Mouse (Mus musculus): ENCODE results near the gene Atp6v0a1. TPM values are rescaled to one million over a fixed set of nuclear protein-coding genes. Genes with fewer than 3 reads are reported as not detected.

Atp6v0a1 gene
- polyA plus RNA-seq, 1 experiment, result not detected

DNA sequence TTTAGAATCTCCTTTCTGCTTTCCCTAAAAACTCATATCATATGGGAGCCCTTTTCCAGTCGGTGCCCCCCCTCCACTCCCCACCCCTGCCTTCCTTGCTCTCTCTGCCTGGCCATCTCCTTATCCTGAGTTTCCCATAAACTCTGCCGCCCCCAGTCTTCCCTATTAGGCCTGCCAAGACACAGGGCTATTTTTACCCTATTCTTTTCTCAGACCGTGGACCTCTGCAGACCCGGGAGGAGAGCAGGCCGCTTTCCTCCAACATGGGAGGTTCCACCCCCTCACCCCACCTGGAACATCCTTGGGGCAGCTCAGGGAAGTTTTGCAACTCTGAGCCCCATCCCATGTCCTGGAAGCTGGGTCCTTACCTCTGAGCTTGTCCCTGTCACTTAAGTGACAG, 41.9 kb upstream of the Atp6v0a1 start:
- no peak overlapping the region for H3K27ac ChIP-seq (ENCODE audit: insufficient read depth, low read depth, low read length)
- peaks cover 25% of the 10 kb centered on the region for H3K4me1 ChIP-seq (ENCODE audit: control insufficient read depth, insufficient read depth, low read length)
- 44% methylated on average over 5 of the region's 5 CpGs for WGBS
- H3K4me3 ChIP-seq (ENCODE audit: insufficient read depth, low read depth, low read length), result no peak overlapping the region
- TF ChIP-seq POLR2A (IDR thresholded peaks at IDR 0.05; ENCODE audit: insufficient read depth, low read depth, low read length) (no peak), CTCF (IDR thresholded peaks at IDR 0.05; ENCODE audit: insufficient read depth, low read depth, low read length) (no peak)

DNA sequence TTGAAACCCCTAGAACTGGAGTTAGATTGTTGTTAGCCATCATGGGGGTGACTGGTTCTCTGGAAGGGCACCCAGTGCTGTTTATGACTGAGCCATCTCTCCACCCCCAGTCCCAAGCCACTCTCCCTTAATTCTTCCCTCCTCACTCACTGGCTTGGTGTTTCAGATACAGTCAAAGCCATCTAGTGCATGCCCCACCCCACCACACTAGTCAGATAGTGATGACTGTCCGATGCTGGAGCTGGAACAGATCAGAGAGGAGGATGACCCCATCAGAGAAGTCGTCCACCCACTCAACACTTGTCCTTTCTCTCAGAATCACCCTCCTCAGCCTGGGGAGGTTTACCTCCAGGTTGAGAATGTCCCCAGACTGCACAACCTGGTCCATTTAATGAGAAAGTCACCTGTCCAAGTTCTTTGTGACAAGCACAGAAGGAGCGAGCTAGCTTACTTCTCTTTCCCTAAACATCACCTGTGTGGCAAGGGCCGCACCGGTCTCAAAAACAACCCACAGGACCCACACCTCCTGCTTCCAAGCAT, 41.3 kb upstream of the Atp6v0a1 start:
- no peak overlapping the region for H3K27ac ChIP-seq (ENCODE audit: insufficient read depth, low read depth, low read length)
- no peak for TF ChIP-seq POLR2A (IDR thresholded peaks at IDR 0.05; ENCODE audit: insufficient read depth, low read depth, low read length)
- no peak for TF ChIP-seq CTCF (IDR thresholded peaks at IDR 0.05; ENCODE audit: insufficient read depth, low read depth, low read length)
- WGBS, result 88% methylated on average over 5 of the region's 5 CpGs
- peaks cover 22% of the 10 kb centered on the region for H3K4me1 ChIP-seq (ENCODE audit: control insufficient read depth, insufficient read depth, low read length)
- H3K4me3 ChIP-seq (ENCODE audit: insufficient read depth, low read depth, low read length), result no peak overlapping the region

DNA sequence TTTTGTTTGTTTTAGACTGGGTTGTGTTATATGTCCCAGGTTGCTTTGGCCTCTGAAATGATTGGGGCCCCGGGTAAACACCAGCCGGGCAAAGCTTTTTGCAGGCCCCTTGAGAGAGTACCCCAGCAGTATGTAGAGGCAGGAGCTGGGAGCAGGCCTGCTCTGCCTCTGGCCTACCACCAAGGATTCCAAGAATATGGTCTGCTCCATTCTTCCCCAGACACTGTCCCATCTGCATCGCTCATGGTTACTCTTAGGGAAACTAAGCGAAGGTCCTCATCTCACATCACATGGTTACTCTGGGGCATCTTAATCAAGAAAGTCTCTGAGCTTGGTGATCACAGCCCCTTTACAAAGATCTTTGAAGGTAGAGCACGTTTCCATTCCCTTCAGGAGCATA, 40.8 kb upstream of the Atp6v0a1 start:
- no peak overlapping the region for H3K27ac ChIP-seq (ENCODE audit: insufficient read depth, low read depth, low read length)
- no peak overlapping the region for H3K4me3 ChIP-seq (ENCODE audit: insufficient read depth, low read depth, low read length)
- 90% methylated on average over 5 of the region's 5 CpGs for WGBS
- no peak for TF ChIP-seq CTCF (IDR thresholded peaks at IDR 0.05; ENCODE audit: insufficient read depth, low read depth, low read length)
- no peak for TF ChIP-seq POLR2A (IDR thresholded peaks at IDR 0.05; ENCODE audit: insufficient read depth, low read depth, low read length)
- peaks cover 22% of the 10 kb centered on the region for H3K4me1 ChIP-seq (ENCODE audit: control insufficient read depth, insufficient read depth, low read length)

DNA sequence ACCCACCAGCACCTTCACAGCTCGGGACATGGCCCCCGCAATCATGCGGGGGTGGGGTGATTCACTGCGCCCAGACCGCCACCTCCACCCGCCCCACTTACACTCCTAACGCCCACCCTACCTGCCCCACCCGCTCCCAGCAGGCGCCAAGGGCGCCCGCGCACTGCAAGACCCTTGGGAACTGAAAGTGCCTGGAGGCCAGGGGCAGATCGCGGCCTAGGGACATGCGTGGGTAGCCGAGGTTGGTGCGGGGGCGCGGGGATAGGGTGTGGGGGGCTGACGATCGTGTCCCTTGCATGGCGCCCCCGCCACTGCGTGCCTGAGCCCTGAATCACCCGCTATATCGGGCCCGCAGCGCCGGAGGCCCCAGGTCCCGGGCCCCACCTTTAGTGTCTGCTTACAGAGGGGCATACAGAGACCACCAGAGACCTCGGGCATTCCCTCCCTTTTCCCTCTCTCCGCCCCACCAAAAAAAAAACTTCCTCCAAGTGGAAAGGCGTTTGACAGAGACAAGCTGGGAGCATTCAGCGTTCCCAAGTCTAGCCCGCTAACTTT, 40.0 kb upstream of the Atp6v0a1 start:
- Histone ChIP-seq H3K4me3 (ENCODE audit: insufficient read depth, low read depth, low read length) (peak overlapping the region; percentile 50), H3K4me1 (ENCODE audit: control insufficient read depth, insufficient read depth, low read length) (peaks cover 22% of the 10 kb centered on the region), H3K27ac (ENCODE audit: insufficient read depth, low read depth, low read length) (0 out of 2 replicates have a peak overlapping the region, but pooled peaks have one; percentile 27)
- TF ChIP-seq CTCF (IDR thresholded peaks at IDR 0.05; ENCODE audit: insufficient read depth, low read depth, low read length), result no peak
- TF ChIP-seq POLR2A (IDR thresholded peaks at IDR 0.05; ENCODE audit: insufficient read depth, low read depth, low read length), result no peak
- WGBS, result 10% methylated on average over 35 of the region's 35 CpGs

DNA sequence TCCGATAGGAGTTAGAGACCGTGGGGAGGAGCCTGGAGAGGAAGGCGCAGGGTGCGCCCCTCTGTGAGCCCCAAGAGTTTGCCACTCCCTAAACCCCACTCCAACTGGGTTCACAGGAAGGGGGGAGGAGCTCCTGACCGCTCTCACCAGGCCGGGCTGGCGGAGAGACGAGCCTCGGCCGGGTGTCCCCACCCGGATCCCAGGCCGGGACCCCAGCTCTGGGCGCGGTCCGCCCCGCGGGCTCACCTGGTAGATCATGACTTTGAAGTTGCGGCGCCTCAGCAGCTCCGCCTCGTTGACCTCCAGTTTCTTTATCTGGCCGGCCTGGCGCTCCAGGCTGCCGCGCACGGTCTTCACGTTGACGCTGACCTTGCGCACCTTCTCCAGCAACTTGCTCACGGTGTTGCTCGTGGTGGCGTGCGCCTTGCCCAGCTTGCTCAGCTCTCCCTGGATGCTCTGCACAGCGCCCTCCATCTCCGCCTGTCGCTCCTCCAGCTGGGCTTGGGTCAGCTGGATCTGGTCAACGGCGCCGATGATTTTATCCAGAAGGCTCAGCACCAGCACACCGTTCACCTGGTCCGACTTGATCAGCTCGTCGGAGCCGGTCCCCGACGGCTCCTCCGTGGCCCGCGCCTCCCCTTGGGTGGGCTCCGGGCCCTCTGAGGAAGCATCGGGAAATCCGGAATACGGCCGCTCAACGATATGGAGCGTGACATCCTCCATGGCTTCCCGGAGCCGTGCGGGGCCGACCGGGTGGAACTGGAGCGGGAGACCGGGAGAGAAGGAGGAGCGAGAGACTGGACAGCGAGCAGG, 39.3 kb upstream of the Atp6v0a1 start:
- H3K27ac ChIP-seq (ENCODE audit: insufficient read depth, low read depth, low read length), result 0 out of 2 replicates have a peak overlapping the region, but pooled peaks have one; percentile 27
- TF ChIP-seq POLR2A (IDR thresholded peaks at IDR 0.05; ENCODE audit: insufficient read depth, low read depth, low read length) (no peak), CTCF (IDR thresholded peaks at IDR 0.05; ENCODE audit: insufficient read depth, low read depth, low read length) (no peak)
- H3K4me3 ChIP-seq (ENCODE audit: insufficient read depth, low read depth, low read length), result peak overlapping the region; percentile 50
- 1% methylated on average over 65 of the region's 65 CpGs for WGBS
- peaks cover 22% of the 10 kb centered on the region for H3K4me1 ChIP-seq (ENCODE audit: control insufficient read depth, insufficient read depth, low read length)

DNA sequence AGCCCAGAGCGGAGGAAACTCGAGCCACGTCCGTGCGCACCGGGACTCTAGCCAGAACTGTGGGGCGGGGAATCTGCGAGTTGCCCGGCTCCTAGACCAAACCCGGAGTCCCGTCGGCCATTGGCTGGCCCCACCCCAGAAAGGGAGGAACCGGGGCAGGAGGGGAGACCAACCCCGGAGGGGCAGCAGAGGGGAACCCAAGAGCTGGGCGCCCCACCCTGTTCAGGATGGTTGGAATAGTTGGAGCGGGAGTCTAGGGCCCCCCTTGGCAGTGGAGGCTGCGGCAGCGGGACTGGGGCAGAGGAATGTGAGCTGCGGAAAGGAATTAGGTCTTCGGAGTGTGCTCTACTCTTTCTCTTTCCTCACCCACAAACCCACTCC, 38.7 kb upstream of the Atp6v0a1 start, which contains the start of gene Cavin1:
Gene Cavin1, minus strand, starts transcription at position 331 of the 381 bp plus-strand sequence.
- 0 out of 2 replicates have a peak within 1 kb of the TSS, but pooled peaks have one; percentile 27 for H3K27ac ChIP-seq (ENCODE audit: insufficient read depth, low read depth, low read length)
- H3K4me1 ChIP-seq (ENCODE audit: control insufficient read depth, insufficient read depth, low read length), result peaks cover 22% of the 10 kb centered on the region
- H3K4me3 ChIP-seq (ENCODE audit: insufficient read depth, low read depth, low read length), result peak within 1 kb of the TSS; percentile 50
- 10% methylated on average over 20 of the region's 20 CpGs for WGBS
- TF ChIP-seq CTCF (IDR thresholded peaks at IDR 0.05; ENCODE audit: insufficient read depth, low read depth, low read length) (no peak), POLR2A (IDR thresholded peaks at IDR 0.05; ENCODE audit: insufficient read depth, low read depth, low read length) (no peak)

DNA sequence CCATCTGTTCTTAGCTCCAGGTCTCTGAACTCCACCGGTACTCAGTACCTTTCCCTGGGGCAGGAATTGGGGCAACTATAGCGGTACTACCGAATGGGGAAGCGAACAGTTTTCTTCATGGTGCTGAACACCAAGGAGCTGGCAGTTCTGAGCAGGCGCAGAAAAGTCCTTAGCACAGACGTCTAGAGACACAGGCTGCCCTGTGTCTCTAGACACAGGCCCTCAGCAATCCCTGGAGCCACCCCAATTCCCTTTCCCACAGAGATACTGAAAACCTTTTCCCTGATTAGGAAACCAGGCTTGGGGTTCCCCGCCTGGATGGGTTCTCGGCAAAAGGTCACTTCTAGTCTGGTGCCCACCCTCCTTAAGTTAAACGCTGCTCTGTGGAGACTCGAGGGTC, 37.8 kb upstream of the Atp6v0a1 start:
- 88% methylated on average over 10 of the region's 10 CpGs for WGBS
- Histone ChIP-seq H3K4me3 (ENCODE audit: insufficient read depth, low read depth, low read length) (no peak overlapping the region), H3K4me1 (ENCODE audit: control insufficient read depth, insufficient read depth, low read length) (peaks cover 22% of the 10 kb centered on the region), H3K27ac (ENCODE audit: insufficient read depth, low read depth, low read length) (no peak overlapping the region)
- TF ChIP-seq CTCF (IDR thresholded peaks at IDR 0.05; ENCODE audit: insufficient read depth, low read depth, low read length) (no peak), POLR2A (IDR thresholded peaks at IDR 0.05; ENCODE audit: insufficient read depth, low read depth, low read length) (no peak)

DNA sequence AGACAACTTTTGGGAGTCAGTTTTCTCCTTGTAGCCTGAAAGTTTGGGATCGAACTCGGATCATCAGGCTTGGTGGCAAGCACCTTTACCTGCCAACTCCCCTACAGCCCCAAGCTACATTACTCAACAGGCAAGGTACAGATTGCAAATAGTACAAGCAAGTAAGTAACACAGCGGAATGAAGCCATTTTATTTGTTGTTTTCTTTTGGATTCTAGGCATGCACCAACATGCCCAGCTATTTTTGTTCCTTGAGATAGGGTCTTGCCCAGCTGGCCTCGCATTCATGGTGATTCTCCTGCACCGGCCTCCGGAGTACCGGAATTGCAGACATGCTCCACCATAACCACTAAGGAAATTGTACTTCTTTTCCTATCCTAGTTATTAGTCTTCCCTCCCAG, 36.0 kb upstream of the Atp6v0a1 start:
- WGBS, result 96% methylated on average over 7 of the region's 7 CpGs
- H3K4me3 ChIP-seq (ENCODE audit: insufficient read depth, low read depth, low read length), result no peak overlapping the region

More for the DNA sequence above, 36.0 kb upstream of the Atp6v0a1 start:
- peaks cover 20% of the 10 kb centered on the region for H3K4me1 ChIP-seq (ENCODE audit: control insufficient read depth, insufficient read depth, low read length)
- TF ChIP-seq CTCF (IDR thresholded peaks at IDR 0.05; ENCODE audit: insufficient read depth, low read depth, low read length) (no peak), POLR2A (IDR thresholded peaks at IDR 0.05; ENCODE audit: insufficient read depth, low read depth, low read length) (no peak)
- no peak overlapping the region for H3K27ac ChIP-seq (ENCODE audit: insufficient read depth, low read depth, low read length)
